Mouse (Mus musculus) embryonic fibroblast, embryonic 13.5 days (primary cell): ENCODE results near the gene Mrpl51. TPM values are rescaled to one million over a fixed set of nuclear protein-coding genes. Genes with fewer than 3 reads are reported as not detected.

ENCODE experiments used
- H3K27ac ChIP-seq: 2 replicates; pipeline ENCODE4 v1.5.1; 2012; ENCODE audit warnings: low read length, control low read depth, inconsistent platforms; ENCODE audit not compliant: insufficient read depth
- H3K4me1 ChIP-seq: 2 replicates; pipeline ENCODE4 v1.6.1; 2011; ENCODE audit warnings: low read length; ENCODE audit not compliant: control insufficient read depth, insufficient read depth
- H3K4me3 ChIP-seq: 2 replicates; pipeline ENCODE4 v1.5.1; 2011; ENCODE audit warnings: mild to moderate bottlenecking, control low read depth, low read length; ENCODE audit not compliant: insufficient read depth
- CTCF ChIP-seq: IDR thresholded peaks from 2 replicates; pipeline ENCODE4 v1.5.1; 2011; ENCODE audit warnings: mild to moderate bottlenecking, control low read depth, low read length, moderate library complexity, borderline replicate concordance; ENCODE audit not compliant: insufficient read depth
- POLR2A ChIP-seq: IDR thresholded peaks from 2 replicates; pipeline ENCODE4 v1.6.1; 2011; ENCODE audit warnings: low read depth, mild to moderate bottlenecking, control low read depth, low read length, moderate library complexity
- polyA plus RNA-seq: library from polyadenylated mRNA; stranded (reverse); fragments of >200 nt; gene quantifications from 2 replicates; pipeline ENCODE4 v1.2.4, GENCODE M21; 2011; ENCODE audit warnings: low read depth; ENCODE audit not compliant: missing spikeins, insufficient read length

The Mrpl51 gene
- polyA plus RNA-seq, 1 experiment, result 76.2 TPM

DNA sequence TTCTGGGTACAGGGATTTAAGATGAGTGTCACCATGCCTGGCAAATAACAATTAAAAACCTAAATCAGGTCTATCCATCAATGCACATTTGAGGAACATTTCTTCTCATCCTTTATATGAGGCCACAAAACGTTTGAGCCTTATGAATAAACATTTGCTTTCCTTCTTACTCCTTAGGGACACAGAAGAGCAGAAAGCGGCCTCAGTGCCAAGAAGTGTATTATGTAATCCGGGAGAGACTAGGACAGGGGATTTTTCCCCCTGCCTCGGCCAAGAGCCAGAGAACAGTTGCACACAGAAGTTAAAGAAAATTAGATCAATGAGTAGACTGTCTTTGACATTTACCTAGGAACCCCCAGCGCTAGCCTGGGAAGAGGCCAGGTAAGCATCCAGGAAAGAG, 9.5 kb upstream of the Mrpl51 start:
- H3K4me1 ChIP-seq, result no peaks in the 10 kb centered on the region
- H3K27ac ChIP-seq, result no peak overlapping the region
- TF ChIP-seq POLR2A (no peak), CTCF (no peak)
- H3K4me3 ChIP-seq, result no peak overlapping the region

DNA sequence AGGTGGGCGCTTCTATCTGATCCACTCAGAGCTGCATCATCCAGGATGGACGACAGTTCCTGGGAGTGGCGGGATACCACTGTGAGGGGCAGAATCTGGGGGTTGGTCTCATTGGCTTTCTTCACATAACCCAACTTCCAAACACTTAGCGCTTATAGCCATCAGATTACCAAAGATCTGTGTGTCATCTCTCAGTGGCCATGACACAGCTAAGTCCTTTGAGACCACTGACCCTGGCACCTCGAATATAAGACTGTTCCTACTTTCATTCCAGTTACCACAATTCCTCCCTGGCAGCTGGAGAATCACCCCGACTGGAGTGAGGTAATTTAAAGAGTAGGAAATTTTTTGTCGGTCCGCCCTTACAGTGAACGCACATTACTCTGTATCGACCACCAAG, 5.4 kb upstream of the Mrpl51 start:
- TF ChIP-seq CTCF (no peak), POLR2A (no peak)
- Histone ChIP-seq H3K4me3 (no peak overlapping the region), H3K27ac (no peak overlapping the region), H3K4me1 (no peaks in the 10 kb centered on the region)

DNA sequence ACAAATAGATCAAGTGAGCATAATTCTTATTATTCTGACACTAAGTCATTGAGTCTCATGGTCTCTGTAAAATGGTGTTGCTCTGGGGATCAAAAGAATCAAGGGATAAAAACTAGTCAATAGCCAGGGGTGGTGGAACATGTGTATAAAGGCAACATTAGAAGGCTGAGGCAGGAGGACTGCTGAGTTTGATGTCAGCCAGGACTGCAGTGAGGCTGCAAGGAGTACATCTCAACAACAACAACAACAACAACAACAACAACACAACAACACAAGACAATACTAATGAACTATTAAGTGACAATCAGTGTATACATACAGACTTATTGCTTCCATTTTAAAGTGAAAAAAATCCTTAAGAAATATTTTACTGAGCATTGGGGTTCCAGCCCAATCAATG, 785 bp upstream of the Mrpl51 start:
- Histone ChIP-seq H3K4me1 (no peaks in the 10 kb centered on the region), H3K4me3 (peak overlapping the region; percentile 84), H3K27ac (no peak overlapping the region)
- TF ChIP-seq CTCF, result no peak

DNA sequence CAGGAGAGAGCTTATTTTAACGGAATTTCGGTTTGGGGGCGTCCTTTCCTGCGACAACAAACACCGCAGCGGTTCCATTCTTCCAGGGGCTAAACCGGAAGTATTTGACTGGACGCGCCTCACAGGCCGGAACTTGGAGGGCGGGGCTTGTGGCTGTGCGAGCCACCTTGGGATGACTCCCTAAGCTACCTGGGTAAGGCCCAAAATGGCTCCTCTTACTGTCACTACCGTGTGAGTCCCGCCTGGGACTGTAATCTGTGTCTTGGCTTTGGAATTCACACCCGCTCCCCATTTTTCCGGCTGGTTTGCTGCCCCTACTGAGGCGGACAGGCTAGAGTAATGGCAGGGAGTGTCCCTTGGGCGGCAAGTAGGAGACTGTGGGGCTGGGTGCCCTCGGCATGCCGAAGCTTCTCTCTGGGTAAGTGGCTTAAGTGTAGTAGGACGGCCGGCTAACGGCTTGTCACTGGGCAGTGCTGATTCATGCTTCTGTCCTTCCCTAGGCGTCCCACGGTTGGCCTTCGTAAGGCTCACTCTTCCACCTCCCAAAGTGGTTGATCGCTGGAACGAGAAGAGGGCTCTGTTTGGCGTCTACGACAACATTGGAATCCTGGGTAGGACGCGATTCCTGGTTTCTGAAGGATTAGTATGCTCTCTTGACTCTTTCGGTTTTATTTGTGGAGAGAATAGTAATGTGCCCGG, 564 bp downstream of the Mrpl51 start:
- Histone ChIP-seq H3K27ac (peak overlapping the region; percentile 98), H3K4me1 (no peaks in the 10 kb centered on the region), H3K4me3 (peak overlapping the region; percentile 73)
- TF ChIP-seq CTCF, result no peak
- TF ChIP-seq POLR2A, result peak; percentile 32

DNA sequence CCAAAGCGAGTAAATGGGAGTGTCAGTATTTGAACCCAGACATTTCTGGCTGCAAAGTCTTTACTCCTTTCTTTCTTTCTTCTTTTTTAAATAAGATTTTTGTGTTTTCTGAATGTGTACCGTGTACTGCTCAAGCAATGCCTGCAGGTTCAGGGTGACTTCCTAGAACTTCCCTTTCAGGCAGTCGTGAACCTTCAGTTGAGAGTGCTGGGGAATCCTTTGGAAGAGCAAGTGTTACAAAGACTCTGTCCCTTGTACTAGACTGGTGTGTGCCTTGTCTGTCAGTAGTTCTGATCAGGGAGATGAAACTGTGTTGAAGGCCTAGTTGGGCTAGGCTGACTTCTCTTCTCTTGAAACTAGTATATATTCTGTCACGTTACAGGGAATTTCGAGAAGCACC, 1.2 kb downstream of the Mrpl51 start:
- Histone ChIP-seq H3K4me3 (peak overlapping the region; percentile 73), H3K27ac (peak overlapping the region; percentile 98), H3K4me1 (no peaks in the 10 kb centered on the region)
- no peak for TF ChIP-seq POLR2A
- TF ChIP-seq CTCF, result no peak

DNA sequence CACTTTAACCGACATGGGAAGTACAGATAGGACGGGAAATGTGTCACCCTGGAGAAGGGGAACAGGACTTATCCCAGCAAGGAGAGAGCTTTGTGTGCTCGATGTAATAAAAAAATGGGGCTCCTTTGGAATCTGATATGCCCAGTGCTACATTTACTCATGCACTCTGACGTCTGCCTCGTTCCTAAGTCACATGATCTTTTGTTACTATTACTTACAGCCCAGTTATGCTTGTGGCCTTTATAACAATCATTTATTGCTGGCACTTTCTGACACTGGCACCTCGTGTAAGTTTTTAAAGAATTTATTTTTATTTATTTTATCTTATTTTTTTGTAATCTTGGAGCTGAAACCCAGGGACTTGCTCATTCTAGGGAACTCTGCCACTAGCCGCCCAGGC, 1.8 kb downstream of the Mrpl51 start:
- peak overlapping the region; percentile 73; the same call in 1 of the 2 replicates for H3K4me3 ChIP-seq

DNA sequence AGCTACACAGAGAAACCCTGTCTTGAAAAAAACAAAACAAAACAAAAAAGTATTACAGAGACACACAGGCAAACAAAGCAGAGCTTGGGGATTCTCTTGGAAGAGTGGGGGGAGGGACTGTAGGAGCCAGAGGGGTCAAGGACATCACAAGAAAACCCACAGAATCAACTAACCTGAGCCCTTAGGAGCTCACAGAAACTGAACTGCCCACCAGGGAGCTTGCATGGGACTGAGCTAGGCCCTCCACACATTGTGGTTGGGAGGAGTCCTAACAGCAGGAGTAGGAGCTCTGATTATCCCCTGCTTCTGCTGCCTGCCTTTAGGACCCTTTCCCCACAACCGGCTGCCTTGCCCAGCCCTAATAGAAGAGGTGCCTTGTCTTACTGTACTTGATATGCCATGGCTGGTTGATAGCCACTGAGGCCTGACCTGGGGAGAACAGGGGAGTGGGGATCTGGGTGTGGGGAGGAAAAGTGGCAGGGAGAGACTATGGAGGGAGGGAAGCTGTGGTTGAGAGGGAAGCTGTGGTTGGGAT, 4.0 kb downstream of the Mrpl51 start:
- no peak overlapping the region for H3K27ac ChIP-seq

More for the DNA sequence above, 1.8 kb downstream of the Mrpl51 start:
- Histone ChIP-seq H3K4me1 (no peaks in the 10 kb centered on the region), H3K27ac (no peak overlapping the region)
- no peak for TF ChIP-seq POLR2A
- TF ChIP-seq CTCF, result no peak

DNA sequence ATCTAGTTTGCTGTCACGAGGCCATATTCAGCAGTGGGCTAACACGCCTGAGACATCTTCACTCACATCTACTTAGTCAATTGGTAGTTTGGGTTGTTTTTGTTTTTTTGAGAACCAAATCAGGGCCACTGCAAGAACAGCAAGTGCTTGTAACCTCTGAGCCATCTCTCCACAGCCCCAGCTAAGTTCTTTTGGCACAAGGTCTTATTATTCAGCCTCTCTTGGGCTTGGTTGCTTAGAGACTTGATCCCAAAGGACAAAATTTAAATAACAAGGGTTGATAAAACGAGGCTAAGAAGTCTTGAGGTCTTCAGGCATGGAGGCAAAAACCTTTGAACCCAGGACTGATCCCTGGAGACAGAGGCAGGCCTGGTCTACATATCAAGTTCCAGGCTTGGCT, 4.7 kb downstream of the Mrpl51 start:
- H3K27ac ChIP-seq, result no peak overlapping the region
- TF ChIP-seq POLR2A (no peak), CTCF (no peak)
- no peak overlapping the region for H3K4me3 ChIP-seq
- no peaks in the 10 kb centered on the region for H3K4me1 ChIP-seq

More for the DNA sequence above, 4.0 kb downstream of the Mrpl51 start:
- Histone ChIP-seq H3K4me3 (no peak overlapping the region), H3K4me1 (no peaks in the 10 kb centered on the region)
- TF ChIP-seq CTCF (no peak), POLR2A (peak; percentile 21; the same call in 1 of the 2 replicates)

DNA sequence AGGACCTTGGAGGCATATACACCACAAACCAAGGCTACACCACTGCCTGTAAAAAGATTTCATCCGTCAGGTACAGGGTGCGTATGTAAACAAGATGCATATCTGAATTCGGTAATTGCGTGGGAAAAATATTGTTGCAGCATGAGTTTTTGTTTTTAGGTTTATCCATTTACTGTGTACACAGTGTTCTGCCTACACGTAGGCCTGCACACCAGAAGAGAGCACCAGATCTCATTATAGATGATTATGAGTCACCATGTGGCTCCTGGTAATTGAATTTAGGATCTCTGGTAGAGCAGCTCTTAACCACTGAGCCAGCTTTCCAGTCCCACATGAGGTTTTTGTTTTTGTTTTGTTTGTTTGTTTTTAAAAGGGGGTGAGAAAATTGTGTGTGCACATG, 5.6 kb downstream of the Mrpl51 start:
- Histone ChIP-seq H3K27ac (no peak overlapping the region), H3K4me1 (no peaks in the 10 kb centered on the region), H3K4me3 (no peak overlapping the region)
- TF ChIP-seq POLR2A (no peak), CTCF (no peak)

DNA sequence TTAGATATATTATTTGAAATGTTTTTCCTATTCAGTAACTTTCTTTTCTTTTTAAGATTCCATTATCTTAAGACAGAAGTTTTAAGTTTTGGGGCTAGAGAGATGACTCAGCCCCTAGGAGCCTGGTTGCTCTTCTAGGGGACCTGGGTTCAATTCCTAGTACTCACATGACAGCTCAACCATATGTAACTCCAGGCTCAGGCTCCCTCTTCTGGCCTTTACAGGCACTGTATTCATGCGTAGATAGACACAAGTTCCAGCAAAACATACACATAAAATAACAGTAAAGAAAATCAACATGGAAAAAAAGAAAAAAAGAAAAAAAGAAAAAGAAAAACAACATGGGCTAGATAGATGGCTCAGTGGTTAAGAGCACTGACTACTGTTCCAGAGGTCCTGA, 18.8 kb downstream of the Mrpl51 start:
- Histone ChIP-seq H3K27ac (no peak overlapping the region), H3K4me3 (no peak overlapping the region), H3K4me1 (no peaks in the 10 kb centered on the region)
- TF ChIP-seq CTCF, result no peak
- no peak for TF ChIP-seq POLR2A

DNA sequence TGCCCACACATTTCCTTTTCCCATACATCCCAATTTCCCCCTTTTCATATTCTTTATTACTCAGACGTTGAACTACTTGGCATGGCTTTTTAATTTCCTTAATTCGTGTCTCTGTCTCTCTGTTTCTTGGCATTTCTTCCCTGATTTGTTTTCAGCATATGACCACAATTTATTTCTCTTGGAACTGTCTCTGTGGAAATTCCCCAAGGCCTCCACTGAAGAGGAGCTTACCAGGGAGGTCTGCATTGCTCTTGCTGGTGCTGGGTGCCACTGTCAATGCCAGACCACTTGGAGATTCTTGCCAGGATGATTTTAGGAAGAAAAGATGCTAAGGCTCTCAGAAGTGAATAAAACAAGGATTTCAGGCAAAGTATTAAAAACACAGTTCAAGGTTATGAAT, 21.0 kb downstream of the Mrpl51 start:
- H3K4me3 ChIP-seq, result no peak overlapping the region
- no peak overlapping the region for H3K27ac ChIP-seq
- no peaks in the 10 kb centered on the region for H3K4me1 ChIP-seq
- TF ChIP-seq POLR2A (no peak), CTCF (no peak)

DNA sequence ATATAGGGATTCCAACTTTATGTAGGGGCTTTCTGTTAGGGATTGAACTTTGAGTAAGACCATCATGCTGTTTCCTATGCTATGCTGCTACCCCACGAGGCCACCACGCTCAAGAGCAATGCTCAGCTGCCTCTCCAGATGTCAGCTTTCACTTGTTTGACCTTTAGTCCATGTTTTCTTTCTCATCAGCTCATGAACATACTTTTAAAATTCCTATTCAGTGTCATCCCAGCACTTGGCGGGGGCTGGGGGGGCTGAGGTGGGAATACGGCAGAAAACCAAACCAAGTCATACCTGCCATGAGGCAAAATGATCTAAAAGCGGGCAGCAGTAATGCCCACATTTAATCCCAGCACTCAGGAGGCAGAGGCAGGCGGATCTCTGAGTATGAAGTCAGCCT, 21.5 kb downstream of the Mrpl51 start:
- Histone ChIP-seq H3K27ac (no peak overlapping the region), H3K4me3 (no peak overlapping the region), H3K4me1 (no peaks in the 10 kb centered on the region)
- no peak for TF ChIP-seq CTCF
- no peak for TF ChIP-seq POLR2A
